Mouse (Mus musculus): ENCODE results near the gene Nup153. TPM values are rescaled to one million over a fixed set of nuclear protein-coding genes. Genes with fewer than 3 reads are reported as not detected.

Gene Nup153
- 28.6 and 31.1 TPM in 2 replicates for polyA plus RNA-seq (2016; fragmentation: Nextera tagmentation; extraction: Ambion mirVana)

DNA sequence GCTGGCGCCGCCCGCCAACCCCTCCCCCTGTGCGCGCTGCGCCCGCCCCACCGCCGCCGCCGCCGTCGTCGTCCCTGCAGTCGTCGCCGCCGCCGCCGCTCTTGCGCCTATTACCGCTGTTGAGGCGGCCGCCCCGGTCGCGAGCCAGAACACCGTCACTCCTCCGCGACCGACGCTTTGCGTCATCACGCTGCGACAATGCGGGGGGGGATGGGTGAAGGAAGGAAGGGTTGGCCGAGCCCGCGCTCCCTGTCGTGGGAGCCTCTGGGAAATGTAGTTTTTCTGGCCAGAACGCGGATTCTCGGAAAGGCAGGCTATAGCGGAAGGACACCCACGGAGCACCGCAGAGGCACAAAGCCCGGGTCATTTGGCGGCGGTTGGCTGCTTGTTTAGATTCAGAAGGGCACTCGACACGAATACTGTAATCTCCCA lies at the start of gene Nup153:
Gene Nup153, minus strand, starts transcription at position 104 of the 432 bp plus-strand sequence.
- Histone ChIP-seq H3K36me3 (no peaks in the 10 kb centered on the region), H3K4me1 (peaks cover 27% of the 10 kb centered on the region), H3K27me3 (ENCODE audit: low read depth, poor library complexity, severe bottlenecking) (no peaks in the 10 kb centered on the region), H3K4me3 (peak within 1 kb of the TSS; percentile 99), H3K9me3 (replicated peaks) (no peaks in the 10 kb centered on the region), H3K27ac (replicated peaks) (peak within 1 kb of the TSS; percentile 97)
- under 1% methylated on average over 51 of the region's 51 CpGs for WGBS
- peak; percentile 100 for DNase-seq (ENCODE audit: low spot score)

DNA sequence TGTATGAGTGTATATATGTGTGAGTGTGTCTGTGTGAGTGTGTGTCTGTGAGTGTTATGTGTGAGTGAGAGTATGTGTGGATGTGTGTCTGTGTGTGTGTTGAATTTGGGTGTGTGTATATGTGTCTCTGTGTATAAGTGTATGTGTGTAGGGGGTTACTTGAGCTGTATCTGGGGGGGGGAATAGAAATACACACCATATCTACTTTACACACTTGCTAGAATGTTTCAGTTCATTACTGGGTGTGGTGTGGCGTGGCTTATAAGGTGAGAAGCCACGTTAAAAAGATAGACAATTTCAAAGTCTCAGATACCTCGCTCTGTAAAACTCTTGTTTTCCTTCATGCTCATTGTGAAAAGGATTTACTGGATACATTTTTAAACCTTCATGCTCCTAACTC lies 49.7 kb upstream of the Nup153 start:
- no peak overlapping the region for H3K4me3 ChIP-seq
- peaks cover 69% of the 10 kb centered on the region for H3K36me3 ChIP-seq
- no peaks in the 10 kb centered on the region for H3K4me1 ChIP-seq
- WGBS: 86% methylated on average over 3 of the region's 3 CpGs
- no peak for DNase-seq (ENCODE audit: low spot score)
- no peaks in the 10 kb centered on the region for H3K9me3 ChIP-seq (replicated peaks)
- H3K27me3 ChIP-seq (ENCODE audit: low read depth, poor library complexity, severe bottlenecking): no peaks in the 10 kb centered on the region
- H3K27ac ChIP-seq (replicated peaks): no peak overlapping the region

DNA sequence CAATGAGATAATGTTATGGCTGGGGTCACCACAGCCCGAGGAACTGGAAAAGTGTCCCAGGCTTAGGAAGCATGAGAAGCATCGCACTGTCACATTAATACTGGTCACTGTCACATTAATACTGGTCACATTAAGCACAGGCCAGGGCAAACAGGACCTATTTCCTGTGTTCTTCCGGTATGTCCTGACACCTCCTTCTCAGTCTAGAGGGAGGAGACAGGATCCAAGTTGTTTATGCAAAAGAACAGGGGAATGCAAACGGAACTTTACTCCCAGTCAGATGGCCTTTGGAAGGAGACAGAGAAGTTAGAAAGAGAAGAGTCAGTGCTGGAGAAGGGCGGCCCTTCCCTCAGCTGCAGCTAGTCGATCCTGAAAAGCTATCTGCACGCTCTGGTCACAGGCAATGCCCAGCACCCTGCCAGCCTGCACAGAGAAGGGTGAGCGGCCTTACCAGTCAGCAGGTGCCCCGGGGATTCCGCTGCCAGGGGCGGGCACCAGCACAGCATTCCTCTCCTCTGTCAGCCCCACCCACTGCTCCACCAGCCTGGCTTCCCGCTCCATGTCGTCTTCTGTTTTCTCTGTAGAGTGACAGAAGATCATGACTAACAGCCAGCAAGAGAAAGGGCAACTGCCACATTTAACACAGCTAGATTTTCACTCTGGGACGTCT lies 49.0 kb upstream of the Nup153 start:
- no peak overlapping the region for H3K27ac ChIP-seq (replicated peaks)
- H3K9me3 ChIP-seq (replicated peaks): no peaks in the 10 kb centered on the region
- H3K4me3 ChIP-seq: no peak overlapping the region
- H3K36me3 ChIP-seq: peaks cover 75% of the 10 kb centered on the region
- no peaks in the 10 kb centered on the region for H3K27me3 ChIP-seq (ENCODE audit: low read depth, poor library complexity, severe bottlenecking)
- no peak for DNase-seq (ENCODE audit: low spot score)
- WGBS: 82% methylated on average over 14 of the region's 14 CpGs
- H3K4me1 ChIP-seq: no peaks in the 10 kb centered on the region

DNA sequence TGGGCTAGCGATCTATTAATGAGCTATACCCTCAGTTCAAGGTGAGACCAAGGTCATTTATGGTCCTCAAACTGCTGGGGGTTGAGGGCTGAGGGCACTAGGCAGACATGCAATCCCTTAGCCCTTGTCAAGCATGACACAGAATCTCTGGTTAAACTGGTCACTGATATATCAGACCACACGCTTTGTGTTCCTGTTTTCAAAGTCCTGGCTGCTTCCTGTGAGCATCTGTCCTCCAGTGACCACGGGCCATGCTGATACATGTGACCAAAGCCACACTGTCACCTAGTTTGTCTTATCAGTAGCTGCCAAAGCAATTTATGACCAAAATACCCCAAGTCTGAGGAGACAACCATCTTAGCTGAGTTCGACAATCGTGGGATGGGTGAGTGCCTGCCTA lies 47.3 kb upstream of the Nup153 start:
- no peaks in the 10 kb centered on the region for H3K9me3 ChIP-seq (replicated peaks)
- DNase-seq (ENCODE audit: low spot score): no peak
- WGBS: 93% methylated on average over 5 of the region's 5 CpGs
- H3K4me3 ChIP-seq: no peak overlapping the region
- H3K36me3 ChIP-seq: peaks cover 87% of the 10 kb centered on the region
- H3K27ac ChIP-seq (replicated peaks): no peak overlapping the region
- no peaks in the 10 kb centered on the region for H3K4me1 ChIP-seq
- H3K27me3 ChIP-seq (ENCODE audit: low read depth, poor library complexity, severe bottlenecking): no peaks in the 10 kb centered on the region

DNA sequence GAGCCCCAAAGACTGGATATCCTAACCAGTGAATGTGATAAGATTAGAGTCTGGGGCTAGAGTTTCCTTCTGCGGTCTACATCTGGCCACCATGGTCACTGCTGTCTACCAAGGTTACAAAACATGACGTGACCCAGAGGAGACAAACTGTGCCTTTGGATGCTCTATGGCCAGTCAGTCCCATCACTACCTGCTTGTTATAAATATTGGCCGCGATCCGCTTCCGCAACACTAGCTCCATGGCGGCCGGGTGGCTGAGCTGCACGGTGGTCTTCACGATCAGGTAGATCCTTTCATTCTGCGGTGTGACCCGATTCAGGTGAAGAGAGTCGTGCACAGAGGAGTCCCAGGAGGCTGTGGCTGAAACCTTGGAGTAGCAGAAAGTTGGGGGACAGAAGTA lies 44.8 kb upstream of the Nup153 start:
- 97% methylated on average over 13 of the region's 13 CpGs for WGBS
- no peak overlapping the region for H3K4me3 ChIP-seq
- no peaks in the 10 kb centered on the region for H3K4me1 ChIP-seq
- peaks cover 97% of the 10 kb centered on the region for H3K36me3 ChIP-seq
- DNase-seq (ENCODE audit: low spot score): no peak
- no peak overlapping the region for H3K27ac ChIP-seq (replicated peaks)
- H3K27me3 ChIP-seq (ENCODE audit: low read depth, poor library complexity, severe bottlenecking): no peaks in the 10 kb centered on the region
- H3K9me3 ChIP-seq (replicated peaks): no peaks in the 10 kb centered on the region

DNA sequence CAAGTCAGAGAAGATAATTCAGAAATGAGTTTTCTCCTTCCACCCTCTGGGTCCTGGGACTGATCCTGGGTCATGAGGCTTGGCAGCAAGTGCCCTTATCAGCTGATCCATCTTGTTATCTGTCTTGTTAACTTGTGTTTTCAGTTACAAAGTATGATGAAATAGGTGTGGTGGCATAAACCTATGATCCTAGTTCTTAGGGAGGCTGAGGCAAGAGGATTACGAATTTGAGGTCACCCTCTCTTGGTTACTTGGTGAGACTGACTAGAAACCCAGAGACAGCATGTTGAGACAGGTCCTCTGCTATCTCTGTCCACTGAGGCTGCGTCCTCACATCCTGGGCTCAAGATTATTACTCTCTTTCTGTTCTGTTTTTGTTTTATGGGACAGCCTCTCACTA lies 37.6 kb upstream of the Nup153 start:
- Histone ChIP-seq H3K36me3 (peaks cover 90% of the 10 kb centered on the region), H3K9me3 (replicated peaks) (no peaks in the 10 kb centered on the region), H3K27me3 (ENCODE audit: low read depth, poor library complexity, severe bottlenecking) (no peaks in the 10 kb centered on the region), H3K4me3 (no peak overlapping the region), H3K4me1 (0 out of 2 replicates have a peak, but pooled peaks cover 5% of the 10 kb centered on the region), H3K27ac (replicated peaks) (no peak overlapping the region)
- DNase-seq (ENCODE audit: low spot score): no peak
- 90% methylated on average over 2 of the region's 2 CpGs for WGBS

DNA sequence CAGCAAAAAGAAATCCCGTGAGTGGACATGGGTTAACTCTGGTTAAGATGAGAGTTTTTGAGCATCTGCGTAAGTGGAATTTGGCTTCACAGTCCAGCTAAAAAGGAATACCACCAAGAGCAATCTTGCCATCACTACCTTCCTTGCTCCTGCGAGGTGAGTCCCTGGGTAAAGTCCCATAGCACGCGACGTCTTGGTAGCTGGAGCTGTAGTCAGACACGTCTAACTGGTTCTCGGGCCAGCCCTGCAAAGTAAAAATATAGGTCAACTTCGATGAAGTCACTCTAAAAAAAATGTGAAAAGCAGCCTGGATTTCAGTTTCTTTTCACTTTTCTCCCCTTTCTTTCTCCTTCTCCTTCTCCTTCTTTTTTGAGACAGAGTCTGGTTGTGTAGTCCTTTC lies 35.5 kb upstream of the Nup153 start:
- Histone ChIP-seq H3K27me3 (ENCODE audit: low read depth, poor library complexity, severe bottlenecking) (no peaks in the 10 kb centered on the region), H3K4me1 (peaks cover 12% of the 10 kb centered on the region; the same call in 1 of the 2 replicates), H3K4me3 (no peak overlapping the region), H3K9me3 (replicated peaks) (no peaks in the 10 kb centered on the region), H3K36me3 (peaks cover 88% of the 10 kb centered on the region), H3K27ac (replicated peaks) (no peak overlapping the region)
- WGBS: 93% methylated on average over 9 of the region's 9 CpGs
- DNase-seq (ENCODE audit: low spot score): no peak

DNA sequence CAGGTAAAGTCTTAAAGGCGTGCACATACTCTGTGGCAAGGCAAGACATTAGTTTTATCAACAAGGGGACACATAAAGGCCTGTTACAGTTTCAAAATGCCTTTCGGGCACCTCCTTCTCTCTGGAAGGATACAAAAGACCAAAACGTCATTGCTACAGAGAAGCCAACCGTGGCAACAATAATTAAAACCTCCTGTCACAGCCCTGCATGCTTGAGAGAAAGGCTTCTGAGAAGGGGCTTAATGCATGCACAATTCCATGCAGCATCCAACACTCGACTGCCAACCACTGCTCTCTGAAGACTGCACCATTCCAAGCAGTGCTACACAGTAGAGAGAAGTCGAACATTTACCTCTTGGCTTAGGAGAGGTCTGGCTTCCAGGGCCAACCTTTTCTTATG lies 33.2 kb upstream of the Nup153 start:
- 62% methylated on average over 6 of the region's 6 CpGs for WGBS
- Histone ChIP-seq H3K27me3 (ENCODE audit: low read depth, poor library complexity, severe bottlenecking) (no peaks in the 10 kb centered on the region), H3K9me3 (replicated peaks) (no peaks in the 10 kb centered on the region), H3K4me3 (no peak overlapping the region), H3K36me3 (peaks cover 83% of the 10 kb centered on the region), H3K27ac (replicated peaks) (no peak overlapping the region), H3K4me1 (peaks cover 12% of the 10 kb centered on the region; the same call in 1 of the 2 replicates)
- DNase-seq (ENCODE audit: low spot score): no peak

DNA sequence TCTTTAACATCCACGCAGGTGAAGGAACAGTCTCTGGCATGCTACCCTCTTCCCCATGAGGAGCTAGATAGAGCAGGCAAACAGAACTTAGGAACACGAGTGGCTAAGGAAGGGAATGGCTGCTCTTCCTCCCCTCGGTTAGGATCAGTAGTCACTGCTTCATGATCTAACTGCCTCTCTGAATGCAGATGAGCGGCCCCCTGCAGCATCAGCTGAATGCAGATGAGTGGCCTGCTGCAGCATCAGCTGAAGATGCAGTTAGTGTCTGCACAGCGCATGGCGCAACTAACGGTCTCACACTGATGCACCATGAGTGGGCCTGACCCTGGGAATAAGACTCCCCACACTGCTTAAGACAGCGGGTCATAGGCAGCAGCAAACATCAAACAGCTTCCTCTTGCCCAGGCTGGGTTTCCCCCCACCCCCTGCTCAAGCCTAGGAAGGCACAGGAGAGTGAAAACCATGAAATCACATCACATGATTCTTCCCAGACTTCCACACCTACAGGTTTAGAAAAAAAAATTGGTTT lies 31.6 kb upstream of the Nup153 start:
- H3K4me1 ChIP-seq: peaks cover 12% of the 10 kb centered on the region; the same call in 1 of the 2 replicates
- H3K4me3 ChIP-seq: no peak overlapping the region
- no peak for DNase-seq (ENCODE audit: low spot score)
- H3K27ac ChIP-seq (replicated peaks): peak overlapping the region; percentile 34; the same call in 1 of the 2 replicates
- H3K27me3 ChIP-seq (ENCODE audit: low read depth, poor library complexity, severe bottlenecking): no peaks in the 10 kb centered on the region
- peaks cover 77% of the 10 kb centered on the region for H3K36me3 ChIP-seq
- no peaks in the 10 kb centered on the region for H3K9me3 ChIP-seq (replicated peaks)
- WGBS: 64% methylated on average over 8 of the region's 8 CpGs

DNA sequence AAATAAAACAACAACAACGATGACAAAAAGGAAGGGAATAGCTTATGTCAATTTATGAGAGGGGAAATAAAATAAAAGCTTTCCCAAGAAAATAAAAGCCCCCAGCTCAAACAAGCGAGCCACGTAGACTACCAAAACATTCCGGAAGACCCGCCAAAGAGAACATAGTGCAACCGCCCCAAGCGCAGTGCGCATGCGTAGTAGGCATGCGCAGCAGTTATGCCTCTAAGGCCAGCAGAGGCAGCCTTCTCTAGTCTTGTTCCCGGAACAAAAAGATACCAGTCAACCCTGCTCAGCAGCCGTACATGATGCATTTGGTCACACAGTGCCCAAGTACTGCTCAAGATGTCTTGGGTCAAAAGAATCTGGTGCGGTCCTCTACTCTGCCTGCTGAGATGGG lies 30.9 kb upstream of the Nup153 start:
- H3K36me3 ChIP-seq: peaks cover 71% of the 10 kb centered on the region
- peak overlapping the region; percentile 34; the same call in 1 of the 2 replicates for H3K27ac ChIP-seq (replicated peaks)
- peaks cover 12% of the 10 kb centered on the region; the same call in 1 of the 2 replicates for H3K4me1 ChIP-seq
- no peak overlapping the region for H3K4me3 ChIP-seq
- DNase-seq (ENCODE audit: low spot score): no peak
- WGBS: 93% methylated on average over 13 of the region's 13 CpGs
- H3K9me3 ChIP-seq (replicated peaks): no peaks in the 10 kb centered on the region
- no peaks in the 10 kb centered on the region for H3K27me3 ChIP-seq (ENCODE audit: low read depth, poor library complexity, severe bottlenecking)

DNA sequence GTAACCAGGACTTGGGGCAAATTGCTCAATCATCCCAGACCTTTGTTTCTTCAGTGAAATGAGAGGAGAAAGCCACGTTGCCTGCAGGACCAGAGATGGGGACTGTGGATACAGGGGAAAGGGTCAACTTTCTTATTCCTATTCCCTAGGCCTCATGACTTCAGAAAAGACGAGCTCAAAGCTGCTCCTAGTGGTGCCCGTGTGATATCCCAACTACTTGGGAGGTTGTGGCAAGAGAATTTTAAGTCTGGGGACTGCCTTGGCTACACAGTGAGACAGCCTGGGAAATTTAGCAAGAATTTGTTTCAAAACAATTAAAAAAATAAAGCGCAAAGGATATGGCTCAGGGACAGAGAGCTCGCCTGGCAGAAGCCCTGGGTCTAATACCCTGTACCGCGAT lies 30.2 kb upstream of the Nup153 start:
- H3K9me3 ChIP-seq (replicated peaks): no peaks in the 10 kb centered on the region
- peaks cover 66% of the 10 kb centered on the region for H3K36me3 ChIP-seq
- DNase-seq (ENCODE audit: low spot score): no peak
- no peak overlapping the region for H3K4me3 ChIP-seq
- H3K4me1 ChIP-seq: peaks cover 12% of the 10 kb centered on the region; the same call in 1 of the 2 replicates
- 92% methylated on average over 7 of the region's 7 CpGs for WGBS
- H3K27me3 ChIP-seq (ENCODE audit: low read depth, poor library complexity, severe bottlenecking): no peaks in the 10 kb centered on the region
- H3K27ac ChIP-seq (replicated peaks): no peak overlapping the region

DNA sequence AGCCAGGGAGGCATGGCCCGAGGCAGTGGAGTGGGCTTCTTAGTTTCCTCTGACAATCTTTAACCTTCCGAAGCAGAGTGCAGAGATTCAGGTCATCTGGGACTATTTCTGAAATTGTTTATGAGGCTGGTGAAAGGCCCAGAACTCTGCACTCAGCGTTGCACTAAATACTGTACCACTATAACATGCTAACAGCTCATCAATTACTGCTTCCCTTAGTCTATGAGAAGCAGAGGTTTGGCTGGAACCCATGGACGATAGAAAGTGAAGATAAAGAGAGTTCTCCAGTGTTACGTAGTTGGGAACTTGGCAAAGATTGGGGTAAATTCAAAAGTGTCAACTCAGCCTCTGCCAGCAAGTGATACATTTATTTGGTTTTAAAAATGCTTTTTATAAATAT lies 25.6 kb upstream of the Nup153 start:
- Histone ChIP-seq H3K27me3 (ENCODE audit: low read depth, poor library complexity, severe bottlenecking) (no peaks in the 10 kb centered on the region), H3K4me3 (no peak overlapping the region)

DNA sequence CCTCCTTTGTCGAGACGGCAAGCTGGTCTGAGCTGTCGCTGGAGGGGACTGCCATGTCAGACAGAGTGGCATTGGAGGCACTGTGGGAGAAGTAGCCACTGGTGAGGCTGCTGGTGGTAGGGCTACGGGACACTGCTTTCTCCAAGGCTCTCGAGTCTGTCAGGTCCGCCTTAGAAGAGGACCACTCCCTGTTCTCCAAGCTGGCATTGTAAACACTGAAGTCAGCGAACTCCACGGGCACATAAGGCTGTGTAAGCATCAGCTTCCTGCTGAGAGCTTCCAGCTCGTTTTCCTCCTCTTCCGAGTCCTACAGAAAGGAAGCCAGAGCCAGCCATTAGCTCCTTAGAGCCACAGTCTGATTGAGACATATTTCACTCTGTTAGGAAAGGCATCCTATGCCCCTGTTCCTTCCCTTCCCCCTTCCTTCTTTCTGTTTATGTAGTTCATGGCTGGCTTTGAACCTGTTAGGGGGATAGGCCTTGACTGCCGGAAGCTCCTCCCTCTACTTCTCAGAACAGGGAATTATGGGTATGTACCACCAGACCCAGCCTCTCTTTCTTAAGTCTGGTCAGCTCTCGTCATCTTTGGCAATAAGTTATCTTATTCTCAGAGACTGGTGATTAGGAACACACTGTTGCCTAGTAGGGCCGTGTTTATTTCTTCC lies 25.0 kb upstream of the Nup153 start:
- Histone ChIP-seq H3K4me3 (no peak overlapping the region), H3K27ac (replicated peaks) (no peak overlapping the region), H3K36me3 (peaks cover 64% of the 10 kb centered on the region), H3K27me3 (ENCODE audit: low read depth, poor library complexity, severe bottlenecking) (no peaks in the 10 kb centered on the region), H3K9me3 (replicated peaks) (no peaks in the 10 kb centered on the region), H3K4me1 (no peaks in the 10 kb centered on the region)
- no peak for DNase-seq (ENCODE audit: low spot score)
- 87% methylated on average over 13 of the region's 13 CpGs for WGBS

More for the DNA sequence above, 25.6 kb upstream of the Nup153 start:
- Histone ChIP-seq H3K4me1 (no peaks in the 10 kb centered on the region), H3K9me3 (replicated peaks) (no peaks in the 10 kb centered on the region), H3K27ac (replicated peaks) (no peak overlapping the region), H3K36me3 (peaks cover 64% of the 10 kb centered on the region)
- no peak for DNase-seq (ENCODE audit: low spot score)
- WGBS: 91% methylated on average over 5 of the region's 5 CpGs

Data from midbrain, embryonic 10.5 days (tissue).